Mouse (Mus musculus): ENCODE measurements at regions not wholly inside any gene's neighbourhood (a gene's known extent, or its start where the extent isn't known, plus 50 kb on each side); places are given as distances from the start of the nearest gene placed in this dataset.

- TF ChIP-seq CTCF (IDR thresholded peaks at IDR 0.05; ENCODE audit: borderline replicate concordance, extremely low read depth, insufficient read depth, insufficient read length) (no peak), POLR2A (IDR thresholded peaks at IDR 0.05; ENCODE audit: borderline replicate concordance, extremely low read depth, insufficient read depth, insufficient read length, poor library complexity, severe bottlenecking) (no peak)
Measured at GRCm38 (mm10) chr7:121339942-121340341, 51.7 kb upstream of the Hs3st2 start.

Data from brain, embryonic 14.5 days (tissue).